ENCODE assay signal across 8 mouse cellular contexts in genomic region chr14:25466361-25466760, GRCm38 (mm10). TPM values are rescaled to one million over a fixed set of nuclear protein-coding genes. Genes with fewer than 3 reads are reported as not detected.
DNase-seq lines count a peak whose midpoint lies in the region; ATAC-seq and TF ChIP-seq lines count a peak whose summit lies in the region.
"Had no signal": no experiment of that assay in that cellular context is flagged by ENCODE, and none has a peak within 500 bp of the region (broad histone marks: within the 10 kb centered on the region; RNA-seq: fewer than 3 reads in every experiment).

No protein-coding gene starts in this region.

- H3K9me3 ChIP-seq in liver, embryonic 12.5 days (replicated peaks): no peaks in the 10 kb centered on the region
- no peaks in the 10 kb centered on the region for H3K9me3 ChIP-seq in midbrain, embryonic 14.5 days (ENCODE audit: control insufficient read depth, low read length)

- TF ChIP-seq POLR2A in liver, adult 2 months (IDR thresholded peaks at IDR 0.05; ENCODE audit: extremely low read depth, insufficient read depth, low read length): no peak

- peaks cover 83% of the 10 kb centered on the region for H3K79me2 ChIP-seq in liver, adult 2 months (ENCODE audit: control insufficient read depth, insufficient read depth, low read length)

- peak overlapping the region; percentile 43; the same call in 1 of the 2 replicates for H3K9ac ChIP-seq in liver, adult 2 months (ENCODE audit: low read depth, low read length)
- no peak overlapping the region for H3K9ac ChIP-seq in liver, embryonic 12.5 days
- no peak overlapping the region for H3K9ac ChIP-seq in midbrain, embryonic 14.5 days (replicated peaks; ENCODE audit: low read length)
- H3K9ac ChIP-seq: liver, embryonic 14.5 days had no signal

- no peaks in the 10 kb centered on the region for H3K27me3 ChIP-seq in liver, adult 2 months (ENCODE audit: control insufficient read depth, insufficient read depth, low read length)
- H3K27me3 ChIP-seq in liver, embryonic 12.5 days (replicated peaks): peaks cover 6% of the 10 kb centered on the region
- no peaks in the 10 kb centered on the region for H3K27me3 ChIP-seq in midbrain, embryonic 14.5 days (ENCODE audit: control insufficient read depth, insufficient read depth, low read length)

- H3K4me1 ChIP-seq in liver, adult 2 months (ENCODE audit: control insufficient read depth, insufficient read depth, low read length): peaks cover 72% of the 10 kb centered on the region
- peaks cover 97% of the 10 kb centered on the region for H3K4me1 ChIP-seq in liver, embryonic 12.5 days
- H3K4me1 ChIP-seq in midbrain, embryonic 14.5 days (ENCODE audit: control insufficient read depth, insufficient read depth, low read length): peaks cover 86% of the 10 kb centered on the region

- TF ChIP-seq CTCF in liver, adult 2 months (IDR thresholded peaks at IDR 0.05; ENCODE audit: low read depth, low read length): no peak

- no peaks in the 10 kb centered on the region for H3K36me3 ChIP-seq in liver, adult 2 months (ENCODE audit: control insufficient read depth, insufficient read depth, low read length)
- no peaks in the 10 kb centered on the region for H3K36me3 ChIP-seq in liver, embryonic 12.5 days
- H3K36me3 ChIP-seq in midbrain, embryonic 14.5 days (ENCODE audit: control insufficient read depth, insufficient read depth, low read length): no peaks in the 10 kb centered on the region

- peak overlapping the region; percentile 79 for H3K27ac ChIP-seq in liver, adult 2 months (replicated peaks; ENCODE audit: insufficient read depth, low read depth, low read length)
- H3K27ac ChIP-seq in liver, embryonic 12.5 days: no peak overlapping the region
- H3K27ac ChIP-seq in midbrain, embryonic 14.5 days (replicated peaks; ENCODE audit: low read depth, low read length): no peak overlapping the region; the same call in 1 of the 2 replicates
- H3K27ac ChIP-seq: liver, embryonic 14.5 days had no signal

- H3K4me3 ChIP-seq in liver, adult 2 months (ENCODE audit: insufficient read depth, low read depth, low read length): no peak overlapping the region
- H3K4me3 ChIP-seq in liver, embryonic 12.5 days: no peak overlapping the region
- H3K4me3 ChIP-seq in midbrain, embryonic 14.5 days (replicated peaks; ENCODE audit: low read depth, low read length): no peak overlapping the region

- no peak for ATAC-seq in liver, embryonic 12.5 days
- ATAC-seq in midbrain, embryonic 14.5 days (ENCODE audit: low FRiP score, low TSS enrichment): no peak

- DNase-seq in liver, adult 2 months (ENCODE audit: extremely low read depth, low read depth, low spot score): peak; percentile 96
- peak; percentile 35 to 38 for DNase-seq in cerebellum, postnatal 10 days
- peak; percentile 92 for DNase-seq in kidney, adult 9 months
- DNase-seq in midbrain, embryonic 14.5 days: no peak
- DNase-seq in gastrocnemius, postnatal 4 days (ENCODE audit: low spot score in 2 of 2): no peak
- no peak for DNase-seq in testis, postnatal 10 days (ENCODE audit: low spot score)

- no peak overlapping the region for H3K4me2 ChIP-seq in liver, embryonic 12.5 days
- peak overlapping the region; percentile 18 for H3K4me2 ChIP-seq in midbrain, embryonic 14.5 days (ENCODE audit: low read length)

- 4% methylated on average over 4 of the region's 4 CpGs for WGBS in liver, adult 2 months
- 50% methylated on average over 4 of the region's 4 CpGs for WGBS in liver, embryonic 12.5 days (ENCODE audit: insufficient replicate concordance)
- 68% methylated on average over 4 of the region's 4 CpGs for WGBS in midbrain, embryonic 14.5 days

RNA-seq across cellular contexts. Expression of gene Zmiz1, which starts 7.4 kb away (rescaled TPM):
- total RNA-seq in liver, adult 2 months (2014; rRNA removed): 5.3 and 10.1 TPM in 2 replicates
- polyA plus RNA-seq in liver, adult 2 months (2012; rRNA removed): 10.2 and 11.0 TPM in 2 replicates
- 9.1 and 10.2 TPM in 2 replicates for polyA plus RNA-seq in liver, embryonic 12.5 days (2016; fragmentation: Nextera tagmentation; extraction: Ambion mirVana)
- 73.1 and 91.0 TPM in 2 replicates for polyA plus RNA-seq in midbrain, embryonic 14.5 days (2014; fragmentation: Nextera tagmentation; extraction: Ambion mirVana)
- 10 to 100 TPM; 53.8 to 55.2 TPM for total RNA-seq in gastrocnemius, postnatal 4 days (2021)

Comparison
In these comparisons a context has a peak if more than half of its experiments do, and no peak if none do; other contexts are left out.
1. DNase-seq: peak in liver, adult 2 months (single experiment), cerebellum, postnatal 10 days (2 of 2) and kidney, adult 9 months (single experiment); none in midbrain, embryonic 14.5 days (single experiment), gastrocnemius, postnatal 4 days (0 of 2) and testis, postnatal 10 days (single experiment).